22 mouse cellular contexts compared by ENCODE assay signal in genomic region chr2:118162486-118162885, GRCm38 (mm10). TPM values are rescaled to one million over a fixed set of nuclear protein-coding genes. Genes with fewer than 3 reads are reported as not detected.
A peak's percentile ranks its signal among the peaks of the same experiment; 100 is the strongest.
DNase-seq lines count a peak whose midpoint lies in the region; ATAC-seq and TF ChIP-seq lines count a peak whose summit lies in the region.
"Had no signal": no experiment of that assay in that cellular context is flagged by ENCODE, and none has a peak within 500 bp of the region (broad histone marks: within the 10 kb centered on the region; RNA-seq: fewer than 3 reads in every experiment).

No protein-coding gene starts in this region.

- no peak overlapping the region for H3K4me3 ChIP-seq in kidney, postnatal 0 days (replicated peaks; ENCODE audit: low read depth, low read length)
- H3K4me3 ChIP-seq in embryonic facial prominence, embryonic 10.5 days, result no peak overlapping the region
- no peak overlapping the region for H3K4me3 ChIP-seq in limb, embryonic 15.5 days
- H3K4me3 ChIP-seq in intestine, embryonic 15.5 days (replicated peaks), result no peak overlapping the region
- H3K4me3 ChIP-seq: embryonic facial prominence, embryonic 12.5 days; gastrocnemius, adult 2 months; liver, embryonic 15.5 days; midbrain, embryonic 12.5 days had no signal

- peak; percentile 21 for DNase-seq in kidney, postnatal 0 days (ENCODE audit: low spot score)
- no peak for DNase-seq in kidney, postnatal 4 days
- peak; percentile 18 for DNase-seq in embryonic facial prominence, embryonic 10.5 days (ENCODE audit: low spot score)
- DNase-seq in forelimb bud, embryonic 11.5 days (ENCODE audit: low read depth, low spot score), result peak; percentile 55
- no peak for DNase-seq in thymus, postnatal 4 days
- DNase-seq: adrenal gland, adult 2 months; cerebellum, adult 11-12 months; cerebellum, postnatal 10 days; forebrain, postnatal 0 days; gastrocnemius, adult 2 months; liver; right cerebral cortex, postnatal 25 days; spleen, adult 18-20 months had no signal

- no peak overlapping the region for H3K4me2 ChIP-seq in kidney, postnatal 0 days (ENCODE audit: low read length)
- no peak overlapping the region for H3K4me2 ChIP-seq in limb, embryonic 15.5 days
- no peak overlapping the region for H3K4me2 ChIP-seq in intestine, embryonic 15.5 days (replicated peaks)
- H3K4me2 ChIP-seq: embryonic facial prominence, embryonic 12.5 days; heart, embryonic 11.5 days; liver, embryonic 15.5 days; midbrain, embryonic 12.5 days had no signal

- no peak overlapping the region for H3K27ac ChIP-seq in kidney, postnatal 0 days
- H3K27ac ChIP-seq in embryonic facial prominence, embryonic 10.5 days (replicated peaks), result peak overlapping the region; percentile 19; the same call in 1 of the 2 replicates
- H3K27ac ChIP-seq in limb, embryonic 15.5 days, result peak overlapping the region; percentile 67
- no peak overlapping the region for H3K27ac ChIP-seq in intestine, embryonic 15.5 days
- H3K27ac ChIP-seq: embryonic facial prominence, embryonic 12.5 days; gastrocnemius, adult 2 months; hindbrain, postnatal 0 days; liver, embryonic 15.5 days; macrophage; midbrain, embryonic 12.5 days had no signal

- H3K4me1 ChIP-seq in kidney, postnatal 0 days (replicated peaks; ENCODE audit: insufficient read depth, low read length), result 0 out of 2 replicates have a peak, but pooled peaks cover 10% of the 10 kb centered on the region
- H3K4me1 ChIP-seq in embryonic facial prominence, embryonic 10.5 days, result peaks cover 58% of the 10 kb centered on the region
- peaks cover 49% of the 10 kb centered on the region for H3K4me1 ChIP-seq in limb, embryonic 15.5 days
- H3K4me1 ChIP-seq in intestine, embryonic 15.5 days (replicated peaks), result no peaks in the 10 kb centered on the region
- H3K4me1 ChIP-seq: liver, embryonic 15.5 days had no signal

- H3K9me3 ChIP-seq in kidney, postnatal 0 days (replicated peaks; ENCODE audit: low read length), result no peaks in the 10 kb centered on the region
- no peaks in the 10 kb centered on the region for H3K9me3 ChIP-seq in embryonic facial prominence, embryonic 10.5 days
- H3K9me3 ChIP-seq in limb, embryonic 15.5 days, result no peaks in the 10 kb centered on the region
- no peaks in the 10 kb centered on the region for H3K9me3 ChIP-seq in intestine, embryonic 15.5 days
- H3K9me3 ChIP-seq: embryonic facial prominence, embryonic 12.5 days; liver, embryonic 15.5 days; midbrain, embryonic 12.5 days had no signal

- H3K27me3 ChIP-seq in kidney, postnatal 0 days (ENCODE audit: insufficient read depth, low read length), result no peaks in the 10 kb centered on the region
- no peaks in the 10 kb centered on the region for H3K27me3 ChIP-seq in embryonic facial prominence, embryonic 10.5 days (replicated peaks; ENCODE audit: low read depth, poor library complexity, severe bottlenecking)
- H3K27me3 ChIP-seq in limb, embryonic 15.5 days, result no peaks in the 10 kb centered on the region
- H3K27me3 ChIP-seq in intestine, embryonic 15.5 days (replicated peaks), result no peaks in the 10 kb centered on the region
- H3K27me3 ChIP-seq: embryonic facial prominence, embryonic 12.5 days; liver, embryonic 15.5 days had no signal

- no peaks in the 10 kb centered on the region for H3K36me3 ChIP-seq in kidney, postnatal 0 days (ENCODE audit: insufficient read depth, low read length)
- no peaks in the 10 kb centered on the region for H3K36me3 ChIP-seq in embryonic facial prominence, embryonic 10.5 days (replicated peaks)
- no peaks in the 10 kb centered on the region for H3K36me3 ChIP-seq in limb, embryonic 15.5 days
- no peaks in the 10 kb centered on the region for H3K36me3 ChIP-seq in intestine, embryonic 15.5 days
- H3K36me3 ChIP-seq: embryonic facial prominence, embryonic 12.5 days; liver, embryonic 15.5 days; midbrain, embryonic 12.5 days had no signal

- H3K9ac ChIP-seq in kidney, postnatal 0 days (ENCODE audit: low read depth, low read length), result no peak overlapping the region
- no peak overlapping the region for H3K9ac ChIP-seq in limb, embryonic 15.5 days
- H3K9ac ChIP-seq in intestine, embryonic 15.5 days, result no peak overlapping the region
- H3K9ac ChIP-seq: embryonic facial prominence, embryonic 12.5 days; forebrain, postnatal 0 days; liver, embryonic 15.5 days; midbrain, embryonic 12.5 days had no signal

- 29% methylated on average over 5 of the region's 5 CpGs for WGBS in kidney, postnatal 0 days
- WGBS in embryonic facial prominence, embryonic 10.5 days, result 62% methylated on average over 5 of the region's 5 CpGs
- WGBS in limb, embryonic 15.5 days, result 39% methylated on average over 5 of the region's 5 CpGs
- 56% methylated on average over 5 of the region's 5 CpGs for WGBS in intestine, embryonic 15.5 days

- ATAC-seq in kidney, postnatal 0 days (replicated peaks; ENCODE audit: low FRiP score, low read depth), result no peak
- no peak for ATAC-seq in limb, embryonic 15.5 days (ENCODE audit: insufficient number of reproducible peaks, low FRiP score, low TSS enrichment, low read depth)
- no peak for ATAC-seq in intestine, embryonic 15.5 days
- ATAC-seq: forebrain, postnatal 0 days; hindbrain, postnatal 0 days; intestine, postnatal 0 days had no signal

- TF ChIP-seq CTCF in kidney, postnatal 0 days (IDR thresholded peaks at IDR 0.05; ENCODE audit: low read depth), result no peak

RNA-seq across cellular contexts. Expression of gene Thbs1, which starts 50.8 kb away (rescaled TPM):
- 38.1 and 38.5 TPM in 2 replicates for polyA plus RNA-seq in kidney, postnatal 0 days (2015; fragmentation: Nextera tagmentation; extraction: Ambion mirVana)
- 31.1 and 35.4 TPM in 2 replicates for polyA plus RNA-seq in embryonic facial prominence, embryonic 10.5 days (2016; fragmentation: Nextera tagmentation; extraction: Ambion mirVana)
- polyA plus RNA-seq in limb, embryonic 15.5 days (2015; fragmentation: Nextera tagmentation; extraction: Ambion mirVana), result 79.4 and 97.2 TPM in 2 replicates
- polyA plus RNA-seq in intestine, embryonic 15.5 days (2015; fragmentation: Nextera tagmentation; extraction: Ambion mirVana), result 21.6 and 23.6 TPM in 2 replicates

Comparison
In these comparisons a context has a peak if more than half of its experiments do, and no peak if none do; other contexts are left out.
1. DNase-seq: peak in kidney, postnatal 0 days (single experiment), embryonic facial prominence, embryonic 10.5 days (single experiment) and forelimb bud, embryonic 11.5 days (single experiment); none in kidney, postnatal 4 days (0 of 2) and thymus, postnatal 4 days (single experiment).
2. H3K27ac ChIP-seq: peak in embryonic facial prominence, embryonic 10.5 days (single experiment) and limb, embryonic 15.5 days (single experiment); none in kidney, postnatal 0 days (single experiment) and intestine, embryonic 15.5 days (single experiment).